Mouse (Mus musculus) effector memory CD4-positive, alpha-beta T cell, adult 5 months (primary cell): ENCODE measurements around the gene Pik3r1. TPM values are rescaled to one million over a fixed set of nuclear protein-coding genes. Genes with fewer than 3 reads are reported as not detected.

Source experiments
- polyA plus RNA-seq: library from polyadenylated mRNA; unstranded; fragments of 100-300 nt; shearing (Covaris generic); gene quantifications from one replicate; pipeline ENCODE4 v1.2.1, GENCODE M21; 2017

Gene Pik3r1
- 168 TPM for polyA plus RNA-seq

DNA sequence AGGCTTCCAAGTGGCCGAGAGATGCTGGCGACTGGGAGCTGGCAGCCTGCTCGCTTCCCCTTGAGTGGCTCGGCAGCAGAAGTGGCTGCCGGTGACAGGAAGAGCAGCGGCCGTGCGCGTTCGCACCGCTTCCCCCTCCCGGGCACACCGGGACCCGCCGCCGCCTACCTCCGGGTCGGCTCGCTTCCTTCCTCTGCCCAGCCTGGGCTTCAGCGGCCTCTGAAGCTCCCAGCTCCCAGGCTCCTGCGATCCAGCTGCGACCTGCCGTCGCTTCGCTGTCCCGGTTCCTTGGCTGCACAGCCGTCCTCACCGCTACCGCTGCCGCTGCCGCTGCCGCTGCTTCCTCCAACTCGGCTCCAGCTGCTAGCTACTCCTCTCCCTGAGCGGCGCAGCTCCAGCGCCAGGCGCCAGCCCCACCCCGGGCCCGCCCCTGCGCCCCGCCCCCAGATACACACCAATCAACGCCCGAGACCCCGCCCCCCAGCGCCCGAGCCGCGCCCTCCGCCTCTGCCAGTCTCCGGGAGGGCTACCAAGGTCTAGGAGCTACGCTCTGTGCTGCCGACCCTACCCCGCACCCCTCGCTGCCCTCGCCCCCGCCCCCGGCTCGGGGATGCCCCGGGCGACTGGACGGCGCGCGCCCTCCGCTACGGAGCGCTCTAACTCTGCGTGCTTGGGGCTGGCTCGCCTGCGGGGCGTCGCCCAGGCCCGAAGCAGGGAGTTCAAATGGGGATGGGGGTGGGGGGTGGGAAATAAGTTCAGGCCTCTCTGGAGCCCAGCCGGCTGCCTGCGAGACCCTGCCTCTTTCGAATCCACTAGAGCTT is at the start of gene Pik3r1:
TSS of gene Pik3r1 (minus strand) at position 409 of the 821 bp plus-strand sequence.

